In the genomic region with DNA sequence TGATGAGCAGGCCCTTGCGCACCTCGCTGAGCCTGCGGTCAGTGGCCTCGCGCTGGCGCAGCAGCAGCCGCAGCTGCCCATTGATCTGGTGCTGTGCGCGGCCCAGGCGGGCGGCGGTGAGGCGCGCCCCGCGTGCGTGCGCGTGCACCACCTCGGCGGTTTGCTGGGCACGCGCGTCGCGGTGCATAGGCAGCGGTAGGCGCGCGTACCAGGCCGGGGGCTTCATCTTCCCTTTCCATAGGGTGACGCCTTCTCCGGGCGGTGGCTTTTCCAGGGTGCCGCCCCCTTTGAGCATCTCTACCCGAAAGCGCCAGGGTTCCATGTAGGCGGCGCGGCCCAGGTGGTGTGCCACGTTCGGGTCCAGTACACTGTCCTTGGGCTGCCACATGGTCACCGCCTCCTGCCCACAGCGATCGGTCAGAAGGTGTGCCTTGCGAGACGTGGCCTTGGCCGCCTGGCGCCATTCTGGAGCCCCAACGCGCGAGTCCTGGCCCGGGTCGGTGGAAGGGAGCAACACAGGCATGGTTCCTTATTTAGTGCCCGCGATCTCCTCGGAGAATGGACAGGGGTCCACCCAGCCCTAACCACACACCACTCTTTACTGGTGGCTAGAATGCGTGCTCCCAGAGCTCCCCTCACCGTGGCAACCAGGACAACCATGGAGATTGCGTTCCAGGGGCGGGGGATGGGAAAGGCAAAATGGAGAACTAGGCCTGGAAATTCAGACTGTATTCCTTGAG, we compare ENCODE assay signal across 8 mouse cellular contexts. TPM values are rescaled to one million over a fixed set of nuclear protein-coding genes. Genes with fewer than 3 reads are reported as not detected.
DNase-seq lines count a peak whose midpoint lies in the region; ATAC-seq lines count a peak whose summit lies in the region.

Gene Ccdc105 (minus strand): TSS at position 614 of the 740 bp plus-strand sequence.

- peak within 1 kb of the TSS; percentile 36 for H3K4me3 ChIP-seq in brown adipose tissue, adult 24 weeks (ENCODE audit: insufficient read depth, low read depth, low read length)
- peak within 1 kb of the TSS; percentile 55 for H3K4me3 ChIP-seq in forebrain, embryonic 12.5 days (replicated peaks)

- H3K27ac ChIP-seq in brown adipose tissue, adult 24 weeks (replicated peaks; ENCODE audit: low read depth, low read length): no peak within 1 kb of the TSS
- H3K27ac ChIP-seq in forebrain, embryonic 12.5 days: peak within 1 kb of the TSS; percentile 79

- under 1% methylated on average over 61 of the region's 61 CpGs for WGBS in forebrain, embryonic 12.5 days

- no peaks in the 10 kb centered on the region for H3K4me1 ChIP-seq in brown adipose tissue, adult 24 weeks (ENCODE audit: control insufficient read depth, insufficient read depth, insufficient read length, low read length)
- H3K4me1 ChIP-seq in forebrain, embryonic 12.5 days: peaks cover 9% of the 10 kb centered on the region

- peak within 1 kb of the TSS; percentile 67 for H3K4me2 ChIP-seq in forebrain, embryonic 12.5 days

- no peaks in the 10 kb centered on the region for H3K36me3 ChIP-seq in forebrain, embryonic 12.5 days (replicated peaks)

- ATAC-seq in forebrain, embryonic 12.5 days (ENCODE audit: low FRiP score): peak; percentile 94
- ATAC-seq in hematopoietic stem cell, adult 5-6 weeks (replicated peaks in 1 of 2; ENCODE audit: insufficient read depth in 1 of 2, low FRiP score in 2 of 2, low TSS enrichment in 1 of 2, low read depth in 1 of 2, poor library complexity in 2 of 2, severe bottlenecking in 2 of 2): peak; percentile 42 to 54; a peak in 3 of 4 replicates
- ATAC-seq in megakaryocyte progenitor cell, adult 5-6 weeks (replicated peaks; ENCODE audit: poor library complexity): peak; percentile 63
- ATAC-seq in CD4-positive, CD25-positive, alpha-beta regulatory T cell, adult 4 months: no peak

- peak; percentile 88 for DNase-seq in R1 (ENCODE audit: low read depth, low spot score)
- peak; percentile 72 to 87 for DNase-seq in left cerebral cortex, adult 18-20 months (ENCODE audit: low spot score in 2 of 2)
- peak; percentile 83 for DNase-seq in right cerebral cortex, postnatal 4 days

- H3K9me3 ChIP-seq in forebrain, embryonic 12.5 days: no peaks in the 10 kb centered on the region

- peak within 1 kb of the TSS; percentile 64 for H3K9ac ChIP-seq in forebrain, embryonic 12.5 days

- 0 out of 2 replicates have a peak, but pooled peaks cover 7% of the 10 kb centered on the region for H3K27me3 ChIP-seq in forebrain, embryonic 12.5 days

RNA-seq across cellular contexts. Expression of gene Ccdc105, which starts in this region (rescaled TPM):
- not detected in 2 replicates for polyA plus RNA-seq in brown adipose tissue, adult 24 weeks (2012; ENCODE audit: insufficient read depth, insufficient read length, missing spikeins)
- polyA plus RNA-seq in forebrain, embryonic 12.5 days (2016; fragmentation: Nextera tagmentation; extraction: Ambion mirVana): 0.13 and 0.44 TPM in 2 replicates
- not detected in 2 replicates for total RNA-seq in hematopoietic stem cell, adult 5-6 weeks (2017)
- total RNA-seq in left cerebral cortex, adult 18-20 months (2021): under 1 TPM; 0.49 to 0.59 TPM
- total RNA-seq in megakaryocyte progenitor cell, adult 5-6 weeks (2015): not detected in 2 replicates
- not detected in 2 replicates for total RNA-seq in megakaryocyte progenitor cell, adult 5-6 weeks (2017)
- not detected for polyA plus RNA-seq in CD4-positive, CD25-positive, alpha-beta regulatory T cell, adult 4 months (2017; shearing (Covaris generic))

Comparison
In these comparisons a context has a peak if more than half of its experiments do, and no peak if none do; other contexts are left out.
1. Peak in ATAC-seq, H3K4me3 ChIP-seq, H3K27ac ChIP-seq, H3K9ac ChIP-seq and H3K4me2 ChIP-seq in forebrain, embryonic 12.5 days; RNA of the gene not detected or under 1 TPM.
2. Peak in ATAC-seq in hematopoietic stem cell, adult 5-6 weeks; RNA of the gene not detected or under 1 TPM.
3. Peak in DNase-seq in left cerebral cortex, adult 18-20 months; RNA of the gene not detected or under 1 TPM.
4. Peak in ATAC-seq in megakaryocyte progenitor cell, adult 5-6 weeks; RNA of the gene not detected or under 1 TPM.